Mouse (Mus musculus): ENCODE results near the gene Asic1.
"Not testable (repeated sequence)": the region's sequence is repeated elsewhere in the genome, so short reads cannot be mapped to it uniquely, and the experiment has no call there.

The Asic1 gene

DNA sequence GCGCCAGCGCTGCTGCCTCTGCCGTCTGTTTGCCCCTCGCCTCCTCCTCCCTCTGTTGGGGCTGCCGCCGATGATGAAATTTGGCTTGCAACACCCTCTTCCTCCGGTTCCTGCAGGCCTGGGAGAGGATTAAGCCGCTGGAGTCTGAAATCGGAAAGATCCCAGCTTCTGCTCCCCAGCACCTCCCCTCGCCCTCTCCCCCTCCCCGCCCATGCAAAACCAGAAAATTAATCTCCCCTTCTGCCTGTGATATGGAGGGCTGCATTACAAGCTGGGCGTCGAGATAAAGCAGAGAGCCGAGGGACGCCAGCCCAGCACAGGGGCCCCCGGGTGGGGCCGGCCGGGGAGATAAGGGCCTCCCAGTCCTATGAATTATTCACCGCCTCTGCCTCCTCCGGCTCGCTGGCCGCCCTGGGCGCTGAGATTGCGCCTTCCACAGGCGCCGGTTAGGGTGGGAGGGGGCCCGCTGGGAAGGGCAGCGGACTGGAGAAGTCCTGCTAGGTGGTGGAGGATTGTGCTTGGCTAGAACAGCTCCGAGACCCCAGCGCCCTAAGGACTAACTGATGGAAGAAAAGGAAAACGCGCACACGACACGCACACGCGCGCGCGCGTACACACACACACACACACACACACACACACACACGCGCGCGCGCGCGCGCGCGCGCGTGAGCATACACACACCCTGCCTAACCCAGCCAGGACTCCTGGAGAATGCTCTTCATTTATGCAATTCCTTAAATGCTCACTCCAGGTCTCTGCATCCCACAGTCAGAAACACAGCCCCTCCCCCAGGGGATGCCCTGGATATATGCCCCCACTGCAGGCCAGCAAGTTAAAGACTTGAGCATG, 5.3 kb upstream of the Asic1 start:
- no peak for DNase-seq

DNA sequence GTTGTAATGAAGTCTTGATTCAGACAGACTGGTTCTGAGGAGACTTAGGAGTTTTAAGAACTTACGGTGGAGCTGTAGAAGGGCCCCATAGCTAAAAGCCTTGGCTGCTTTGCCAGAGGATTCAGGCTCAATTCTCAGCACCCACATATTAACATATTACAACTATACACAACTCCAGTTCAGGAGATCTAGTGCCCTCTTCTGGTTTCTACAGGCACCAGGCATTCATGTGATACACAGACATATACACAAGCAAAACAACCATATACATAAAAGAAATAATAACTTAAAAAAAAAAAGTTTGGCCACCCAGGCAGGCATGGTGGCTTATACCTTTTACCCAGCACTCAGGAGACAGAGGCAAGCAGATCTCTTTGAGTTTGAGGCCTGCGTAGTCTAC, 2.6 kb upstream of the Asic1 start:
- no peak for DNase-seq

DNA sequence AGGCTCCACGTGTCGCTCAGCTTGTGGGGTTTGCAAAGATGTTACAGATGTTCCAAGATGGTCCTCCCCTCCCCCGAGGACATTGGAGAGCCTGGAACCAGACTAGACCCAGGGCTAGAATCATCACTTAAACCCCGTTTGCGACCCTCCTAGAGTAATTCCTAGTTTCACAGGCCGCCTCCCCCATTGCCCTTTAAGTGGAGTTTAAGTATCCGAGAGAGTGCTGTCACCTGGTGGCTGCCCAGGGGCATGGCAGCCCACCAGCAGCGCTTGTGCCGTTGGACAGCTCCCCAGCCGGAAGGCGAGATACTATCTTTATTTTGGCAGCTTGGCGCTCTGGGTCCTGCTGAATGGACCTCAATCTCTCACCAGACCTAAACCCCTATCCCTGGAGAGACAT, 1.3 kb upstream of the Asic1 start:
- peak; percentile 77 to 79 for DNase-seq

DNA sequence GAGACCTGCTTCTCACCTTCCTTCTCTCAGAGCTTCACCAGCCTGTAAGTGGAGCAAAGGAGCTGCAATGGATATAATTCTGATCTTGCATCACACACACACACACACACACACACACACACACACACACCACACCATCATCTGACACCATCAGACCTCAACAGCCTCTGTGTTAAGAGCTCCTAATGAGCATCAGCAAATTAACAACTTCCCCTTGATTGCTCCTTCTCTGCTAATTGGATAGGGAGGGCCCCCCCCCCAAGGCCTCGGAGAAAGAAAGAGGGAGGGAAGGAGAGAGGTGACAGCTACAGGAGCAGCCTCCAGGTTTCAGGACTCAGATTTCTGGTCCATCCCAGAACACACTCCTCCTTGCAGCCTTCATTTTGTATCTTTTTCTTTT, 776 bp upstream of the Asic1 start:
- no peak for DNase-seq

DNA sequence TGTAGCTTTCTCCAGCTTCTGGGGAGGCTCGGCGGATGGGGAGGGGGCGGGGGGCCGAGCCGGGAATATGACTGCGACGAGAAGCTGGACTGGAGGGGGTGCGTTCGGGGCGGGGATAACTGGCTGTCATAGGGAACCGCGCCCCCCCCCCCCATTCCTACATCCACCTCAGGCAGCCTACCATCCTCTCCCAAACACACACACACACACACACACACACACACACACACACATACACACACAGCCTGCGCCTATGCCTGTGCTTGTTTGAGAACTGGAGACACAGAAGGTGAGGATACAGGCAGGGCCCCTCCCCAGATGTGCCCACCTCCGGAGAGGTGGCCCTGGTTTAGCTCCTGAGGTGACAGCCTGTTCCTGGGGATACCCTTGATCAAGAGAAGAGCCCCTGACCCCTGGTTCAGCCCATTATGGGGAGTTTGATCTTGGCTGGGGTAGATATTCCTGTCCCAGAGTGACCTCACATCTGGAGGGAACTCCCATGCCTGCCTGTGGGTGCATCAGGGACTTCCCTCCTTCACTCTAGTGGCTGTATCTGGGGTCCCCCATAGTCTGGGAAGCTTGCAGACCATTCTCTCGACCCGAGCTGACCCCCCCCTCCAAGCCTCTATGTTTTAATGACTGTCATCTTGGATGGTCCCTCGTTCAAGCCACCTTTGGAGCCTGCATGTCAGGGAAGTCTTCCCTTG, 949 bp downstream of the Asic1 start:
- no peak for DNase-seq

DNA sequence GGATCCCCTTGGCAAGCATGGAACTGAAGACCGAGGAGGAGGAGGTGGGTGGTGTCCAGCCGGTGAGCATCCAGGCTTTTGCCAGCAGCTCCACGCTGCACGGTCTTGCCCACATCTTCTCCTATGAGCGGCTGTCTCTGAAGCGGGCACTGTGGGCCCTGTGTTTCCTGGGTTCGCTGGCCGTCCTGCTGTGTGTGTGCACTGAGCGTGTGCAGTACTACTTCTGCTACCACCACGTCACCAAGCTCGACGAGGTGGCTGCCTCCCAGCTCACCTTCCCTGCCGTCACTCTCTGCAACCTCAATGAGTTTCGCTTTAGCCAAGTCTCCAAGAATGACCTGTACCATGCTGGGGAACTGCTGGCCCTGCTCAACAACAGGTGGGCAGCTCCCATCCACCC, 1.6 kb downstream of the Asic1 start:
- no peak for DNase-seq

DNA sequence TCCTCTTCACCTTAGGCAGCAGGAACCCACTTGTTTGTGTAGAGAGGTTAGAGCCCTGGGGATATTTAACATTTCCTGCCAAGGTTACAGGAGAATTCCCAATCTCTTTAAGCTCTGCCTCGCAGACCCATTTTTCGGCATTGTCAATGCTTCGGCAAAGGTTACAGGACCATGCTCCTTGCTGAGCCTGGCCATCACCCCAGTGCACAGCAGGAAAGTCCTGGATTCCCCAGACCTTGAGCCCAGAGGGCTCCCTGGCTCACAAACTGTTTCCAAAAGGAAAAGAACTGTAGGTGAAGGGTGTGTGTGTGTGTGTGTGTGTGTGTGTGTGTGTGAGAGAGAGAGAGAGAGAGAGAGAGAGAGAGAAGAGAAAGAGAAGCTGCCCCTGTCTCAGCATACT, 4.7 kb downstream of the Asic1 start:
- no peak for DNase-seq

DNA sequence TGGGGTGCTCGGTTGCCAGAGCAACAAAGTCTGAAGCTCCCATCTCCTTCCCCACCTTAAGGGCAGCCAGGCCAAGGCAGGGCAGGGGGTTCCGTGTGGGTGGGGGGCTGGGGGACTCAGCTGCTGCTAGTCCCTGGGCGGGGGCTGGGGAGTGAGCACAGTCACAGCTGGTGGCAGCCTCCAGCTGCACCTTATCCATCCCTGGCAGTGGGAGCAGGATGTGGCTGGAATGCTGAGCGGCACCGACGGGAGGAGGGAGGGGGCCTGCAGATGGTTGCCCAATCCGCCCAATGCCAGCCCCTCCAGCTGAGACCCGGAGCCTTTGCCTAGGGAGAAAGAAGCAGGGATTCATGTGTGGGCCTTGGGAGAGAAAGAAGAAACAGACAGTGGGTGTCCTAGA, 6.9 kb downstream of the Asic1 start:
- no peak for DNase-seq

DNA sequence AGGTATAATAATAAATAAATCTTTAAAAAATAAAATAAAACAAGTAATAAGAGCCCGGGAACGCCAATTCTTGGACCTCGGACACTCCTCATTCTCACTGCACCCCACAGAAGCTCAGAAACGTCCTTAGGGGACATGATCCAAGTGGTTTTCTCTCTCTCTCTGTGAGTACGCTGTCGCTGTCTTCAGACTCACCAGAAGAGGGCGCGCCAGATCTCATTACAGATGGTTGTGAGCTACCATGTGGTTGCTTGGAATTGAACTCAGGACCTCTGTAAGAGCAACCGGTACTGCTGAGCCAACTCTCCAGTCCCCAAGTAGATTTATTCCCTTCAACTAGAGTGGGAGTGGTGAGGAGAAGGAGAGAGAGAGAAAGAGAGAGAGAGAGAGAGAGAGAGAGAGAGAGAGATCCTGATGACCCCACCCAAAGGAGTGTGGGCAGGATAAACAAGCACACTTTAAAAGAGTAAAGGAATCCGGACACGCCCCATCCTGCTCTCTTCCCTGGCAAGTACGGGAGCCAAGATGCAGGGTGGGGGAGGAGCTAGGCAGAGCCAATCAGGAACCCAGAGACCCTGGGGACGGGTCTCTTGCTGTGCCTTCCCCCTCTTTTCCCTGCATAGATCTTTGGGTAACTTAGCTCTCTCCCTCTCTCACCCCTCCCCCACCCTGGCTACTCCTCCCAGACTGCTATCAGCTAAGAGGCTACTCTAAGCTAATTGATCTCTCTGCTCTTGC, 8.1 kb downstream of the Asic1 start:
- DNase-seq = peak; percentile 54 to 58

DNA sequence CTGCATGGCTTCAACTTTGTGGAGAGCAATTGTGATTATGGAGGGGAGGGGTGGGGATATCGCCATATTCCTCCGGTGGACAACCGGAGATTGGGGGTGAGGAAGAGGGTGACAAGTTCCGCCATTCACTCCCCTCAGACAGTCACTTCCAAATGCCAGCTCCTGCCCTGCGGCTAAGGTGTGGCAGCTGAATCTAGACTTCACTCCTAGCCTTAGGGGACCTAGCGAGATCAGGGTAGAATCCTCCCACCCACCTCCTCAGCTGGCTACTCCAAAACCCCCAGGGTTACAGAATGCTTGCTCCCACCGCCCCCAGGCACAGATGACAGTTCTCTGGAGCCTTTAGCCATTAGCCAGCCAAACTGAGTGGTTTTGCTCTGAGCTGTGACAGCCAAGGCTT, 8.8 kb downstream of the Asic1 start:
- DNase-seq = no peak

DNA sequence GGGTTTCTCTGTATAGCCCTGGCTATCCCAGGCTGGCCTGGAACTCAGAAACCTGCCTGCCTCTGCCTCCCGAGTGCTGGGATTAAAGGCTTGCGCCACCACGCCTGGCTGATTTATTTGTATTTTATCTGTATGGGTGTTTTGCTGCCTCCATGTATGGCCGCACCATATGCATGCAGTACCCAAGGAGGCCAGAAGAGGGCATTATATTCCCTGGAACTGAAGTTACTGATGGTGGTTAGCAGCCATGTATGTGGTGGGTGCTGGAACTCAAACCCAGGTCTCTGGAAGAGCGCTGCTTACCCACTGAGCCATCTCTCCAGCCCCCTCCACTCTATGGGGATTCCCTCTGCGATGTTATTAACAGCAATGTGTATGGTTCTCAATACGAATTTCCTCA, 12.7 kb downstream of the Asic1 start:
- DNase-seq = peak; percentile 56 to 64

DNA sequence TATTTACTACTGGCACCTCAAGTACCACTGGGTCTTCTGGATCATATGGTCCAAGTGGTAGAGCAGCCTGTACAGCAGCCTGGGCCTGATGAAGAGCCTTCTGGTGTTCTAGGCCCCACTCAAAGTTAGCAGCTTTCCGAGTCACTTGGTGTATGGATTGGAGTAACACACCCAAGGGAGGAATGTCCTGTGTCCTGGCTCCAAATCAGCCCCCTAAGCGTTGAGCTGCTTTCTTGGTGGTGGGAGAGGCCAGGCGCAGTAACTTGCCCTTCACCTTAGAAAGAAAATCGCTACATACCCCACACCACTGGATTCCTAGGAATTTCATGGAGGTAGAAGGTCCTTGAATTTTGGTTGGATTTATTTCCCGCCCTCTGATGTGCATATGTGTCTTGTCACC, 14.0 kb downstream of the Asic1 start:
- DNase-seq = no peak

DNA sequence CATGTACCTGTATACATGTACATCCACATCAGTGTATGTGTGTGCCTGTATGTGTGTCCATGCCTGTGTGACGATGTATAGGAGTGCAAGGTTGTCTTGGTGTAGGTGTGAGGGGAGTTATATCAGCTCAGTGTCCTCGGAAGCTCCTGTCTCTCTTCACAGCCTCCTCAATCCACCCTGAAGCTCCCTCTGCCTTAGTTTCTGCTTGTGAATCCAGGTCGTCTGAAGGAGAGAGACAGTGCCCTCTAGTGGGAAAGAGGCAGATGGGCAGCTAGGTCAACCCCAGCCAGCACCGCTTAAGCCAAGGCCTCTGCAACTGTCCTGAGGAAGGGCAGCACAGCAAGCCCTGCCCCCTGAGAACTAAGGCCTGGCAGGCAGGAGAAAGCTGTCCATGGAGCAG, 18.5 kb downstream of the Asic1 start:
- DNase-seq = peak; percentile 50 to 54

DNA sequence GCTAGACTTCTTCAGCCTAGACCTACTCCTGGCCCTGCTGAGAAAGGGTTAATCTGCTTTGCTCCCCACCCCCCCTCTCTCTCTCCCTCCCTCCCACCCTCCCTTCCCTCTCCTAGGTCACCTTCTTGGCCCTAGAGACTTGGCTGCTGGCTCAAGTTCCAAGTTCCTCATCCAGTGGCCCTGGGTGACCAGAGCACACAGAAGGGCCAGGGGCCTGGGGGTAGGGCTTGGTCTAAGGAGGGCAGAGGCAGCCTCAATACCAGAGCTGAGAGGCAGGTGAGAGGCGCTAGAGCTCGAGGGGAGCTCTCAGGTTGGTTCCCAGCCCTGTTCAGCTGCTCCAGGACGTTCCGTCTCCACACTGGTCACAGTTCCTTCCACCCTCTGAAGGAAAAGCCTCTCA, 20.8 kb downstream of the Asic1 start:
- no peak for DNase-seq

DNA sequence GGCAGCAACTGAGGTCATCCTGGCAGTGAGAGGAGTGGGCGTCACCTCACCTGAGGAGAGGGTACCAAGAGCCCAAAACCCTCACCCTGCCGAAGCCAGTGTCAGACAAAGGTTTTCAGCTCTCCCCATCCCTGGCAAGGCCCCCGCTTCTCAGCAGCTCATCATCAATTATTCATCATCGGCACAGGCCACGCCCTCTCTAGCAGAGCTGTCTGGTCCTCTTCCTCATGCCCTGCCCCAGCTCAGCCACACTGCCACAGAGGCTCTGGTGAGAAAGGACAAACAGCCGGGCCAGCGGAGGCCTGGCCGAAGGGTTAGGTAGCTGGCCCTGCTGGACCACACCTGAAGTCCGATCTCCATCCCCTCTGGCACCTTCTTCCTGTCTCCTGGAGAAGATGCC, 21.8 kb downstream of the Asic1 start:
- DNase-seq = no peak

DNA sequence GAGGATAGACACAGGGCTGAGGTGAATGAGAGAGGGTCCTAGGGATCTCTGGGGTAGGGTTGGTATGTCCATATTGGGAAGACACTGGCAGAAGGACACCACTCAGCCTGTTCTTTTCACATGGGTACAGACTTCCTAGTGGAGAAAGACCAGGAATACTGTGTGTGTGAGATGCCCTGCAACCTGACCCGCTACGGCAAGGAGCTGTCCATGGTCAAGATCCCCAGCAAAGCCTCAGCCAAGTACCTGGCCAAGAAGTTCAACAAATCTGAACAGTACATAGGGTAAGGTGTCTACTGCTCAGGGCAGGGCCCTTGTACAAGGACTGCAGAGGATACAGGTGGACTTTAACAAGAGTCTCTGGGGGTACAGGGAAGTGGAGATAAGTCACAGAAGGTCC, 27.1 kb downstream of the Asic1 start:
- DNase-seq = no peak

DNA sequence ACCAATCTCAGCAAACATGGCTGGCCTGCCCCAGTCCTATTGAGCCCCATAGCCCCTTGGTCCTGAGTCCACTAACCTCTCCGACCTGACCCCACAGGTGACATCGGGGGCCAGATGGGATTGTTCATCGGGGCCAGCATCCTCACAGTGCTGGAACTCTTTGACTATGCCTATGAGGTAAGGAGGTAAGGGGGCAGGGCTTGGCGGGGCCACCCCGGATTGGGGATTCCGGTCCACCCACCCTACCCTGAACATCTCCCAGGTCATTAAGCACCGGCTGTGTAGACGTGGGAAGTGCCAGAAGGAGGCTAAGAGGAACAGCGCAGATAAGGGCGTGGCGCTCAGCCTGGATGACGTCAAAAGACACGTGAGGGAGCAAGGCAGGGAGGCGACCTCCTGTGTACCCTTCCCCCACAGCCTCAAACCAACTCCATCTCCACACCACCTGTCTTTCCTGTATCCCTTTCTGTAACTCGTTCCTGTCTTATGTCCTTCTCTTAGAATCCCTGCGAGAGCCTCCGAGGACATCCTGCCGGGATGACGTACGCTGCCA, 28.4 kb downstream of the Asic1 start:
- peak; percentile 57 to 66 for DNase-seq

DNA sequence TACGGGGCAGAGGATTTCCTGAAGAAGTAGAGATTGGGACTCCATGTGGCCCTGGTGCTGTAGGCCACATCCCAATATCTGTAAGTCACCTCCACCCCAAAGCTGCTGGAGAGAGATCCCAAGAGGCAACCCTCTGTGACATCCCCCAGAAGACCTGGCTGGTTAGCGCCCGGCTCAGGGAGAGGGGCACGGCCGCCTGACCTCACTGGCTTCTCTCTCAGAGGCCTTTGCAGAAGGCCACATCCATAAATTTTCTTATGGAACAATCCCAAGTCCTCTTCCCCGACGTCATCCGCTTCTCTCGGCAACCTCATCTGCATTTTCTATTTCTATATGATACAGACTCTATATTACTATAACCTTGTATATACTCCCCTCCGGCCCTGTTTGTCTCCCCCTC, 29.5 kb downstream of the Asic1 start:
- no peak for DNase-seq

DNA sequence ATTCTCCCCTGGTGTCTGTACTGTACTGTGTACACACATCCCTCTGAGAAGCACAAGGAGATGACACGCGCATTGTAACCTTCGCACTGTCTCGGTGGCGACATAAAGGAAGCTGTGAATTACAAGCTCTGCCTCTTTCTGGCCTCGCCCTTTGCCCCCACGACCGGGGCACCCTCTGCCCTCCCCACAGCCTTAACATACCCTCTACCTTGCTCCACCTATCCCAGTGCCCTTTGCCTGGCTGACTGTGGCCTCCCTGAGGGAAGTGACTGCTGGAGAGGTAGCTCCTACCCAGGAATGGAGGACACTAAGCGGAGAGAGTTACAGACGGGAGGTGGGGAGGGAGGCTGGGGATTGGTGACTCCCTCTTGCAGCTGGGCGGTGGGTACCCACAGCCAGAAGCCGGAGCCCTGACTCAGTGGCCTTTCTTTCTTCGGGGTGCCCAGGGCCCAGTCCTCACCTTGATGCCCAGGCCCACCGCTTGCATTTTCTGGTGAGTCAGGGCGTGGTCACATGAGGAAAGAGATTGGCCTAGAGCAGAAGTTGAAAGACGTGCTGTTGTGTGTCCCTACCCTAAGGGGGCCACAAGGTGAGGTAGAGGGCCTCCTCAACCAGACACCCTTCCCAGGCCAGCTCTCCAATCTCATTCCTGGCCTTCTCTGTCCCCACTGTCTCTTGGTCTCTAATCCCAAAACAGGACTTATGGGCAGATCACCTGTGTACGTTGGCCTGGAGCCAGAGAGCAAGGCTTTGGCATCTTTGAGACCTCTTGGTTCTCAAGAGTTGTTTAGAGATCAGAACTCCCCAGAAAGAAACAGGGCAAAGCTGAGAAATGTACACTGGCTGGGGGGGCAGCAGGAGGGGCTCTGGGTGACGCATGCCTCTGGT, 30.3 kb downstream of the Asic1 start:
- DNase-seq = no peak

DNA sequence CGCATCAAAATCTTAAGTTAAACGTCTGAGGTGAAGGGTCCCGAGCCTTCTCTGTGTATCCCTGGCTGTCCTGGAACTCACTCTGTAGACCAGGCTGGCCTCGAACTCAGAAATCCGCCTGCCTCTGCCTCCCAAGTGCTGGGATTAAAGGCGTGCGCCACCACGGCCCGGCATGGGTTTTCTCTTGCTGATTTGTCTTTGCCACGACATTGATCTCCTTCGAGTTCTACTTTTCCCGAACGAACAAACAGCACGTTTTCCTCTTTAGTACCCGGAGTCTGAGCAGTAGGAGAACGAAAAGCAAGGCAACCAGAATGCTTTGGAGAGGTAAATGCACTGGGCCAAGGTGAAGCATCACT, 31.5 kb downstream of the Asic1 start:
- not testable (repeated sequence) for DNase-seq

DNA sequence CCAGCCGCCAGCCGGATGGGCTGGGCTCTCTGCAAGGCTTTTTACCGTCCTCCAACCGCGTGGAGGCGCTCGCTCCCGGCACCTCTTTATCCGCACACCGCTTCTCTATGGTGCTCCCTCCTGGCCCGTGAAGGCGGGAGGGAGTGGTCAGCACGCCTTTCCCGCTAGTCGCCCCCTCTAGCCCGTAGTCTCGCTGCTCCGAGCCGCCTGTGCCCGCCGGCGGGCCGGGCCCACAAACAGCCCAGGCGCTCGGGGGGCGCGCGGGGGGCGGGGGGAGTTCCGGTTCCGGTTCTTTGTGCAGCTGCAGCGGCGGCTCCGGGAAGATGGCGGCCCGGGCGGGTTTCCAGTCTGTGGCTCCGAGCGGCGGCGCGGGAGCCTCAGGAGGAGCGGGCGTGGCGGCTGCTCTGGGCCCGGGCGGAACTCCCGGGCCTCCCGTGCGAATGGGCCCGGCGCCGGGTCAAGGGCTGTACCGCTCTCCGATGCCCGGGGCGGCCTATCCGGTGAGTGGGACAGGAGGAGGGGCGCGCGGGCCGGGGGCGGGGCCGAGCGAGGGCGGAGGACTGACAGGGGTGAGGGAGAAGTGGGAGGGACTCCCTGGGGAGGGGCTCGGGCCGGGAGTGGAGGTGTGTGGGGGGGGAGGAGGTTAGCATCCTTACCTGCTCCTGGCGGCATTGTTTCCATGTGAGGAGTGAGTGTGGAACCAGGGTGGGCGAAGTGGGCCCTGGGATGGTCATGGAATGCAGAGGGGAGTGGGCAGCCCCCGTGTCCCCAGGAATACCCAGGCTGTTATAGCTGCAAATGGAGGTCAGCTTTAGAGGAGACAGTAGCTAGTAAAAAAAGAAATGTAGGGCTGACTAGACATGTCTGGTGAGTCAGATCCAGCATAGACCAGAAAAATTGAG, 32.1 kb downstream of the Asic1 start, which contains the start of gene Smarcd1:
TSS of gene Smarcd1 (plus strand) at position 131 of the 902 bp plus-strand sequence.
- DNase-seq = peak; percentile 97
